Mouse (Mus musculus) erythroblast, embryonic 14.5 days (primary cell): Measurements from ENCODE around the gene Scgb2a2. TPM values are rescaled to one million over a fixed set of nuclear protein-coding genes. Genes with fewer than 3 reads are reported as not detected.
A peak's percentile ranks its signal among the peaks of the same experiment; 100 is the strongest.
"Not testable (repeated sequence)": the region's sequence is repeated elsewhere in the genome, so short reads cannot be mapped to it uniquely, and the experiment has no call there.

Experiments
- H3K27me3 ChIP-seq: 2 replicates; pipeline ENCODE4 v1.6.1; 2012; ENCODE audit warnings: inconsistent platforms; ENCODE audit not compliant: control insufficient read depth
- H3K36me3 ChIP-seq: 2 replicates; pipeline ENCODE4 v1.6.1; 2012; ENCODE audit warnings: mild to moderate bottlenecking, inconsistent platforms; ENCODE audit not compliant: control insufficient read depth
- H3K4me1 ChIP-seq: 2 replicates; pipeline ENCODE4 v1.6.1; 2012; ENCODE audit warnings: inconsistent platforms; ENCODE audit not compliant: control insufficient read depth
- H3K4me3 ChIP-seq: replicated peaks from 2 replicates; pipeline ENCODE3; 2012; ENCODE audit warnings: moderate library complexity, mild to moderate bottlenecking, inconsistent platforms
- H3K9me3 ChIP-seq: 2 replicates; pipeline ENCODE4 v1.6.1; 2012; ENCODE audit warnings: low read length, inconsistent platforms, mixed read lengths; ENCODE audit not compliant: control insufficient read depth
- GATA1 ChIP-seq: IDR thresholded peaks from 2 replicates; pipeline ENCODE4 v1.6.1; 2012; ENCODE audit warnings: low read length, inconsistent platforms, mixed read lengths
- TAL1 ChIP-seq: IDR thresholded peaks from 3 replicates; pipeline ENCODE4 v1.6.1; 2012; ENCODE audit warnings: low read length, inconsistent platforms, mixed read lengths
- polyA plus RNA-seq: library from polyadenylated mRNA; stranded (reverse); fragments of >175 nt; gene quantifications from 2 replicates; pipeline ENCODE4 v1.2.3, GENCODE M21; 2012

The Scgb2a2 gene
- polyA plus RNA-seq, 1 experiment, result not detected

GRCm38 (mm10) chr19:9886771-9887170 is 39.4 kb downstream of the Scgb2a2 start:
- Histone ChIP-seq H3K36me3 (peaks cover 100% of the 10 kb centered on the region), H3K9me3 (no peaks in the 10 kb centered on the region), H3K27me3 (no peaks in the 10 kb centered on the region; the same call in 1 of the 2 replicates), H3K4me1 (peaks cover 23% of the 10 kb centered on the region), H3K4me3 (no peak overlapping the region)
- TF ChIP-seq TAL1, result no peak

- Histone ChIP-seq H3K27me3 (no peaks in the 10 kb centered on the region), H3K4me1 (peaks cover 66% of the 10 kb centered on the region), H3K9me3 (peaks cover 3% of the 10 kb centered on the region; the same call in 1 of the 2 replicates), H3K4me3 (peak overlapping the region; percentile 99), H3K36me3 (peaks cover 79% of the 10 kb centered on the region)
- TF ChIP-seq TAL1, result no peak
Observed at GRCm38 (mm10) chr19:9896067-9896466, 48.7 kb downstream of the Scgb2a2 start.

- Histone ChIP-seq H3K4me1 (peaks cover 67% of the 10 kb centered on the region), H3K4me3 (peak overlapping the region; percentile 99)
Observed at GRCm38 (mm10) chr19:9898339-9899066, 51.1 kb downstream of the Scgb2a2 start.

GRCm38 (mm10) chr19:9899072-9899779 is 51.9 kb downstream of the Scgb2a2 start, which contains the start of gene Incenp:
Gene Incenp (minus strand): TSS chr19:9899551.
- peaks cover 3% of the 10 kb centered on the region; the same call in 1 of the 2 replicates for H3K9me3 ChIP-seq
- H3K4me1 ChIP-seq, result peaks cover 61% of the 10 kb centered on the region
- no peaks in the 10 kb centered on the region for H3K27me3 ChIP-seq
- peaks cover 47% of the 10 kb centered on the region for H3K36me3 ChIP-seq
- TF ChIP-seq GATA1 (peak; percentile 79), TAL1 (no peak)
- H3K4me3 ChIP-seq, result peak within 1 kb of the TSS; percentile 99

More at GRCm38 (mm10) chr19:9898339-9899066, 51.1 kb downstream of the Scgb2a2 start:
- peaks cover 55% of the 10 kb centered on the region for H3K36me3 ChIP-seq
- no peak for TF ChIP-seq TAL1
- TF ChIP-seq GATA1, result no peak
- H3K9me3 ChIP-seq, result peaks cover 3% of the 10 kb centered on the region; the same call in 1 of the 2 replicates
- H3K27me3 ChIP-seq, result no peaks in the 10 kb centered on the region

- H3K9me3 ChIP-seq, result peaks cover 3% of the 10 kb centered on the region; the same call in 1 of the 2 replicates
- H3K36me3 ChIP-seq, result peaks cover 42% of the 10 kb centered on the region
- H3K27me3 ChIP-seq, result no peaks in the 10 kb centered on the region
- no peak for TF ChIP-seq GATA1
- TF ChIP-seq TAL1, result no peak
- H3K4me3 ChIP-seq, result peak overlapping the region; percentile 99
- H3K4me1 ChIP-seq, result peaks cover 56% of the 10 kb centered on the region
Observed at GRCm38 (mm10) chr19:9899780-9900146, 52.4 kb downstream of the Scgb2a2 start.

GRCm38 (mm10) chr19:9900696-9901095 is 53.3 kb downstream of the Scgb2a2 start:
- H3K9me3 ChIP-seq, H3K27me3 ChIP-seq: not testable (repeated sequence)
- peak overlapping the region; percentile 99 for H3K4me3 ChIP-seq
- H3K4me1 ChIP-seq, result peaks cover 46% of the 10 kb centered on the region
- peaks cover 33% of the 10 kb centered on the region for H3K36me3 ChIP-seq

Other genes with a start within 250 kb of the Scgb2a2 start
- gene Incenp, start 52.0 kb downstream of the Scgb2a2 start, polyA plus RNA-seq, result 34.9 and 39.7 TPM in 2 replicates
- 1,886 and 6,516 TPM in 2 replicates for gene Fth1, start 133.0 kb downstream of the Scgb2a2 start, polyA plus RNA-seq
- gene Best1, start 154.1 kb downstream of the Scgb2a2 start, polyA plus RNA-seq, result not detected in 2 replicates
- 90.0 and 90.9 TPM in 2 replicates for gene Rab3il1, start 154.1 kb downstream of the Scgb2a2 start, polyA plus RNA-seq
- gene Fads3, start 194.0 kb downstream of the Scgb2a2 start, polyA plus RNA-seq, result 11.1 and 13.7 TPM in 2 replicates